Mouse (Mus musculus) liver, postnatal 0 days (tissue): ENCODE results near the gene 1700067K01Rik.

Experiments used
- CTCF ChIP-seq: sonication (generic); IDR thresholded peaks from 2 replicates; pipeline ENCODE4 v1.5.1; 2016; ENCODE audit warnings: antibody characterized with exemption, low read depth
- EP300 ChIP-seq: IDR thresholded peaks from 2 replicates; pipeline ENCODE4 v1.6.1; 2016; ENCODE audit warnings: antibody characterized with exemption, low read depth, mild to moderate bottlenecking

DNA sequence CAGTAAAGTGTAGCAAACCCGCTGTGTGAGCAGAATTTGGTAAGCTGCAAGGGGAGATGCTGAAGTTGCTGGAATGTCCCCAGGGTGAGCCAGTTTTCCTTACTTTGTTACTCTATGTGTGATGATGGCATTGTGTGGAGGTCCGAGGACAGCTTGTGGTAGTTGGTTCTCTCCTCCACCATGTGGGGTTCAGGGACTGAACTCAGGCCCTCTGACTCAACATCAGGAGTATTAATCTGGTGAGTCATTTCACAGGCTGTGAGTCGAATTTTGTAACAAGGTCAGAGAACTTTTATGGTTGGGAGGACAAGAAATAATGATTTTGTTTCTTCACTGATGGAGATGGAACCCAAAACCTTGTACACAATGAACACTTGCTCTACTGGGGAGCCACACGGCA lies 31.5 kb downstream of the 1700067K01Rik start:
- TF ChIP-seq CTCF = no peak
- TF ChIP-seq EP300 = no peak
